Mouse (Mus musculus) megakaryocyte progenitor cell, adult 5-6 weeks (primary cell): ENCODE measurements around the gene Chst2. TPM values are rescaled to one million over a fixed set of nuclear protein-coding genes. Genes with fewer than 3 reads are reported as not detected.

Experiments used
- ATAC-seq: replicated peaks from 2 replicates; pipeline ENCODE4 v1.8.0; 2016; ENCODE audit warnings: mild to moderate bottlenecking, moderate TSS enrichment, inconsistent platforms; ENCODE audit not compliant: poor library complexity
- total RNA-seq, 2 experiments: library from RNA; stranded (forward) in 1 of 2; stranded (reverse) in 1 of 2; fragments of 157-497, 149-512 nt in 1 of 2; fragments of 200-1000 nt in 1 of 2; gene quantifications; 2 replicates each; pipeline versions ENCODE4 v1.2.3 to v1.2.4; 2015 to 2017

Chst2 gene
- total RNA-seq (2015) (0.05 and 0.10 TPM in 2 replicates), total RNA-seq (2017) (0.03 TPM in 1 of 2 replicates, not detected in the other)

GRCm38 (mm10) chr9:95406571-95407561 lies at the start of gene Chst2:
Gene Chst2 (minus strand): TSS chr9:95406722.
- peak; percentile 51 for ATAC-seq

GRCm38 (mm10) chr9:95451931-95452330 lies 45.4 kb upstream of the Chst2 start:
- no peak for ATAC-seq

DNA sequence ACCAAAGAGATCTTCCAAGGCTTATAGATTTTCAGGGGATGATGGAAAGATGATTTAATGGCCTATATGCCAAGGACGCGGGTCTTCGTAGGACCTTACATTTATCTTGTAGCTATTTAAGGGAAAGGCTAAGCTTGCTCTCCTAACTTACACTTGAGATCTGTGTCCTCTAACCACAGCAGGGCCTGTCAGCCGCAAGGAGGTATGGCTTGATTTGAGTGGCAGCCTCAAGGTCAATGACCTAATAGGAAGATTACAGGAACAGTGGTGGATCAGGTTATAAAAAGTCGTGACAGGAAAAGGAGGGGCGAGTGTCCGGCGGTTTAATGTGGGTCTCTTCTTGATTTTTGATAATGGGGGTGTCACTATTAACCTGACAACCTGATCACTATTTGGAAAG lies 44.1 kb upstream of the Chst2 start:
- no peak for ATAC-seq

GRCm38 (mm10) chr9:95442321-95442731 lies 35.8 kb upstream of the Chst2 start:
- no peak for ATAC-seq

GRCm38 (mm10) chr9:95437883-95438282 lies 31.4 kb upstream of the Chst2 start:
- no peak for ATAC-seq

DNA sequence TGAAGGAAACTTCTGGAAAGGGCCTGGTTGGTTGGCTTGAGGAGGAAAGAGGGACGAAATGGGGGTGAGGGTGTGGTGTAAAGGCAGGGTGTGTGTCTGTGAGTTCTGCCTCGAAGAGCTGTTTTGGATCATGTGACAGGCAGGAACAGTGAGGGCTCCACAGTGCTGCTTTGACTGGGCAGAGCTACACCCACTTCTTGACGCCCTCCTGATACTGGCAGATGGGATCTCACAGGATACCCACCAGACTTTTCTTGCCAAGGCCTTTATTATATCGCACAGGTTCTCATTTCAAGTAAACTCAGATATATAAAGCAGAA lies 29.7 kb upstream of the Chst2 start:
- ATAC-seq, result no peak

DNA sequence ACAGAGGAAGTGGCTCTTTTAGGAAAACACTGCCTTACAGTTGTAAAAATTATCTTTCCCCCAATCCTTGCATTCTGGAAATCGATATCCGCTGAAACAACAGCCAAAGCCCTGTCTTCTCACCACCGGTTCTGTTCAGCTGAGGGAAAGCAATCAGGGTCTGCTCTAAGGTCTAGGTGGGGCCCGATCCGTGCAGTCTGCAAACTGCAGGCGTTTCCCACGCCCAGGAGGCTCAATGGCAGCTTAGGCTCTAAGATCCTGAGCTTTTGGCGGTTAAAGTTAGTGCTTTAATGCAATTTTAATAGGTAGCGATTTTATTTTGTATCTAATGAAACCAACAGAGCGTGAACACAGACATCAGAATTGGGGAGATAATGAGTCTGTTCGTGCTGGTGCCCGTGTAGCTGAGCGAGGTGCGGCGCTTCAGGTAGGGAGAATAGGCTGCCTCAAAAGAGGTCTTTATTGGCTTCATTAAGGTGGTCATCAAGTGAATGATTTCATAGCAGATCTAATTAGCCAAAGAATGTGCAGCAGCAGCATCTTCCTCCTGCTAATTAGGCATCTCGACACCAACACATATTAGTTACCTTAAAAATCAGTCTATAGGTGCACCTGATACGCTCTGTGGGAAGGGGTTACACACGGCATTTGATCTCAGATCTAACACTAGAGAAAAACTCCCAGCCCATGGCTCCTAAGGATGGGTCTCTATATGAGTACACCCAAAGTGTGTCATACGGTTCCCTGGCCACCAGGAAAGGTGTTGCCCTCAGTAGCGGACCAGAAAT lies 29.2 kb upstream of the Chst2 start:
- no peak for ATAC-seq

DNA sequence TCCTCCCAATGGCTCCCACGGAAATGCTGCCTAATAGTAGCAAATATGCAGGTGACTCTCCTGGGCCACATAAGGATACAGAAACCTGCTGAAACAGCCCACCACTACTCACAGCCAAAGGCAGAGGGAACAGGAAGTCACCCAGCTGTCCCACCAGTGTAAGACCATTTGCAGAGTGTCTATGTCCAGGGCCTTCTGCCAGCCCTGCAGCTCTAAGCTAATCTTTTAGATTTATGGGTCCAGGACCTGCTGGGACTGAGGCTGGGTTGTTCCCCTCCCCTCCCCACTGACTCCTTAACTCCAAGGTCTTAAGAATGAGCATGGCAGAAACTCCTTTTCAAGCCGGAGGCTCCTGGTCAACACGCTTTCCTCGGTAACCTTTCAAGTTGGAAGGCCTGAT lies 21.8 kb upstream of the Chst2 start:
- ATAC-seq, result no peak

- ATAC-seq, result no peak
These were observed 7.4 kb upstream of the Chst2 start for GRCm38 (mm10) chr9:95413911-95414310.

DNA sequence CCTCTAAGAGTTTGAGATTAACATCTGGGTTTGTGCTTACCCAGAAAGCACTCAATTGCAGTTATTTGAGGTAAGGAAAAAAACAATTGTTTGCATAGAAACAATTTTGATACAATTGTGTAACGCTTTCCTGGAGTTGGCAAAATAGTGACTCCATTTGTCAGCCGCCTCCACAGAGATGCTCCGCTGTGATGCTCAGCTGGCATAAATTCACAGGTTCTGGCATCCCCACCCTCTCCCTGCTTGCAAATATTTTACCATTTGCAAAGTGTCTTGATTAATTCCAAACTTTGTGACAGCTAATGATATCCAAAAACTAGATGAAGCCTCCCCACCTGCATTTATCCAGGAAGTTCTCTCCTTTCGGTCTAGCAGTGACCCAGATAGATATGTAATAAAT lies 5.5 kb upstream of the Chst2 start:
- no peak for ATAC-seq

- ATAC-seq, result peak; percentile 21; the same call in 1 of the 2 replicates
These were observed 1.2 kb upstream of the Chst2 start for GRCm38 (mm10) chr9:95407586-95408220.

DNA sequence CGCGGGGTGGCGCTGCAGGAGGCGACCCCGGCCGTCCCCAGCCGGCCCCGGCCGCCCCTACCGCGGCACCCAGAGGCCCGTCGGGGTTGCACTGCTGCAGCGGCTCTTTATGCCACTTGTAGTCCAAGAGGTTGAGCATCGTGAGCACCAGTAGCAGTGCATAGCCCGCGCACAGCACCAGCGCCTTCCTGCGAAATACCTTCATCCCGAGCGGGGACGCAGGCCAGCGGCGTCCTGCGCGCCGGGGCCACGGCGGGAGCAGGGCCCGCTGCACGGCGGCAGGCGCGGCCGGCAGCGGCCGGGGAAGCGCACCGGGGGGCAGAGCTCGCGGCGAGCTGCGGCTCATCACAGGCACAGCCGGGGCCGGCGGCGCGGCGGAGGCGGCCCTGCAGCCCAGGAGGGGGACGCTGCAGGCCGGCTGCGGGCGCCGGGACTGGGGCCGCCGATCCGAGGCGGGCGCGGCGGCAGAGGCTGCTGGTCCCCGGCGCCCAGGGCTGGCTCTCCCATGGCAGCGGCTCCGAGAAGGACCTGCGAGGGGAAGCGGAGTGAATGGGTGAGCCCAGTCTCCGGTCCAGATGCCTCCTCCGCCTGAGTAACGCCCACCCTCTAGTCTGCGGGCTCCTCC lies 464 bp downstream of the Chst2 start:
- ATAC-seq, result no peak

- ATAC-seq, result peak; percentile 76
These were observed 994 bp downstream of the Chst2 start for GRCm38 (mm10) chr9:95405511-95405945.

DNA sequence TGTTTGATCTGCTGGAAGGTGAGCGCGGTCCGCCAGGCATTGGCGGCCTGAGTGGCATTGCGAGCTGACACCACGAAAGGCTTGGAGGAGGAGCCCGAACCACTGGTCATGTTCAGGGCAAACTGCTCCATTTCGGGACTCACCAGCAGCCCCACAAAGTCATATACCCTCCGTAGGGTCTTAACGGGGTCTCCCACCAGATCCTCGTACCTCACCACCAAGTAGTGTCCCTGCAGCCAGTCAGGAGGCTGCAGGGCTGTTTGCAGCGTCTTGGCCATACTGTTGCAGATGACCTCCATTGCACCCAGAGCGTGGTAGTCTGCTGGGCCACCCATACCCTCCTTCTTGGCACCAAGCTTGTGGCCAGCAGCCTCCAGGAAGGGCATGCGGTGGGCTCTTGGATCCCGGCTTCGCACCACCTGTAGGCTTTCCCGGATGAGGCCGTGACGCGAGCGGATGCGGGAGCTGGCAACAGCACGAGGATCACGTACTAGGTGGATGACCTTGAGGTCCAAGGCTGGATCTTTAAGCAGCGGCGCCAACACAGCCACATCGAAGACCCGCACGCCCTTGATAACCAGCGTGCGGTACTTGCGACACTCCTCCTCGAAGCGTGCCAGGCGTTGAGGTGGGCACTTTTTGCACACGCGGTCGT lies 1.6 kb downstream of the Chst2 start:
- no peak for ATAC-seq

DNA sequence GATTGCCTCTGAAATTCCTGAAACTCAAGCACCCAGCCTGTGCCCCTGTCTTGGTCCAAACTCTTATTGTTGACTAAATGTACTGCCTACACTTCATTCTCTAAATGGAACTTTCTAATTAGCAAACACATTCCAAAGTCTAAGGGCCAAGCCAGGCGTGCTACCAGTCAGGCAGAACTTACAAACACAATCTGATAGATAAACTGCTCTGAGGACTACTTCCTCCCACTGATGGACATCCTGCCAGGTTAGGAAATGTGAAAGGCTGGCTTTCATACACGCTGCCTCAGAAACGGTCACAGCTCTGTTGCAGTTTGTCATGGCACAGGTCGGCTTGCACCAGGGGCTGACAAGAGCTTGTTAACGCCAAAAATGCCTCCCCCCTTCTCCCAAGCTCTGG lies 4.8 kb downstream of the Chst2 start:
- no peak for ATAC-seq

DNA sequence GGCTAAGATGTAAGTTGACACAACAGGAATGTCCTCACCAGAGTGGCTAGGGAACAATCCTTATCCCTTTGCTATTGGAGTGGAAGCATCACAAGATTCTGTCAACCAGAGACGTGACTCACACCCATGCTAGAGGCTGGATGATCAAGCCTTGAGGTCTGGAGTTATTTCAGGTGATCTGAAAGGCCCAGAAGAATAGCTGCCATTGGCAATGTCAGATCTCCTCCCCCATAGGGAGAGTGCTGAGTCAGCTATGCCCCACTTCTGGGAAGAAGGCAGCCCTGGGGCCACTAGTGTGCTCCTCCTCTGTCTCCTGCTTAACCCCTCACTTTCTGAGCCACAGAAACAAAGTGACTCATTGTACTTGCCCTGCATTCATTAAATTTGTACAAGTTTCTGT lies 14.5 kb downstream of the Chst2 start:
- ATAC-seq, result no peak

DNA sequence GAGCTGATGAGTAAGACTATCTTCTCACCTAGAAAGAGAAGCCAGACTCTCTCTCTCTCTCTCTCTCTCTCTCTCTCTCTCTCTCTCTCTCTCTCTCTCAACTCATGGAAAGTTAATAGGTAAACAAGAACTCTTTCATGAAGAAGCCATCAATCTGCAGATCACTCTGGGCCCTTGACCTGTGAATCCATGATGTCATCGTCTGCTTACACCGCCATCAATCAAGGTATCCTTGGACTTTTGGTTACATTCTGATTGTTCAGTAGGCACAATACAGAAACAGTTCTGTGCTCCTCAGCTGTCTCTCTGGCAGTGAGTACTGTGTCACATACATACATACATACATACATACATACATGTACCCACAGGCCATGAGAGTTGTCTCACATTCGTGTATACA lies 16.6 kb downstream of the Chst2 start:
- ATAC-seq, result no peak

DNA sequence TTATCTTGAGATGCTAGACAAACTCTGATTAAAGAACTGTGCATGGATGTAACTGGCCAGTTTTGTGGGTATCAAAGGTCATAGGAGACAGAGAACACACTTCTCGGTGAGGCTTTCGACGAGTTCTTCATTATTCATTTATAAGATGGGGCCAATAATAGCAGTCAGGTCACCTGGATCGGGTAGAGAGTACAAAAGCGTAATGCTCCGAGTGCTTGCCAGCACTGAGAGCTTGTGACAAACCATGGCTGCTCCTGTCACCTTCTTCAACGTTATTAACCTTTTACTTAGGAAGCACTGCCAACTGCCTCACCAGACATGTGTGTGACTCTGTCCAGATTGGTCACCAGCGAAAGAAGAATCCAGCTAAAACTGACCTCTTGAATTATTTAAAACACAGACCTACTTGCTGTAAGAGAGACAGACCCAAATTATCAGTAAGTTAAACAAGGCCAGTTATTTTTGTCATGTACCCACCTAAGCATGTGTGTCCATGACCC lies 18.6 kb downstream of the Chst2 start:
- no peak for ATAC-seq

GRCm38 (mm10) chr9:95375966-95376365 lies 30.6 kb downstream of the Chst2 start:
- ATAC-seq, result no peak

GRCm38 (mm10) chr9:95375336-95375735 lies 31.2 kb downstream of the Chst2 start:
- no peak for ATAC-seq
